9 mouse cellular contexts compared by ENCODE assay signal in the genomic region with DNA sequence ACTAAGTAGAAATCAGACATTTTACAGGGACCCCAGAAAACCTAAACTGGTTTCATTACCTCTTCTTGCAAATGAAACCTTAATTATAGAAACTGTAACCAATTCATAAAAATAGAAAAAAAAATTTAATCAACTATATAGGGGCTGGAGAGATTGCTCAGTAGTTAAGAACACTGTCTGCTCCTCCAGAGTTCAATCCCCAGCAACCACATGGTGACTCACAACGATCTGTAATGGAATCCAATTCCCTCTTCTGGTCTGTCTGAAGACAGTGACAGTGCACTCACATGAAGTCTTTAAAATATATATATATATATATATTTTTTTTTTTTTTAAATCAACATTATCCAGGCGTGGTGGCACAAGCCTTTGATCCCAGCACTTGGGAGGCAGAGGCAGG. TPM values are rescaled to one million over a fixed set of nuclear protein-coding genes. Genes with fewer than 3 reads are reported as not detected.
DNase-seq lines count a peak whose midpoint lies in the region; ATAC-seq and TF ChIP-seq lines count a peak whose summit lies in the region.
"Had no signal": no experiment of that assay in that cellular context is flagged by ENCODE, and none has a peak within 500 bp of the region (broad histone marks: within the 10 kb centered on the region; RNA-seq: fewer than 3 reads in every experiment).

No protein-coding gene starts in this region.

- peak overlapping the region; percentile 82 for H3K4me2 ChIP-seq in kidney, embryonic 16.5 days (replicated peaks; ENCODE audit: low read depth, low read length)
- peak overlapping the region; percentile 63 for H3K4me2 ChIP-seq in hindbrain, embryonic 16.5 days (ENCODE audit: low read length)
- H3K4me2 ChIP-seq in midbrain, postnatal 0 days (ENCODE audit: low read depth, low read length, poor library complexity, severe bottlenecking) = peak overlapping the region; percentile 59

- no peak for TF ChIP-seq CTCF in cortical plate, adult 2 months (IDR thresholded peaks at IDR 0.05; ENCODE audit: extremely low read depth, insufficient read depth, low read length)
- no peak for TF ChIP-seq CTCF in midbrain, postnatal 0 days (IDR thresholded peaks at IDR 0.05)

- peaks cover 21% of the 10 kb centered on the region for H3K36me3 ChIP-seq in kidney, embryonic 16.5 days (ENCODE audit: insufficient read depth, low read length)
- peaks cover 9% of the 10 kb centered on the region for H3K36me3 ChIP-seq in hindbrain, embryonic 16.5 days (ENCODE audit: control insufficient read depth, insufficient read depth, low read length)
- H3K36me3 ChIP-seq in midbrain, postnatal 0 days (ENCODE audit: insufficient read depth, low read length) = peaks cover 14% of the 10 kb centered on the region

- peak overlapping the region; percentile 88 for H3K9ac ChIP-seq in kidney, embryonic 16.5 days (replicated peaks; ENCODE audit: low read length)
- peak overlapping the region; percentile 58 for H3K9ac ChIP-seq in hindbrain, embryonic 16.5 days (ENCODE audit: low read depth, low read length)
- 0 out of 2 replicates have a peak overlapping the region, but pooled peaks have one; percentile 57 for H3K9ac ChIP-seq in midbrain, postnatal 0 days (replicated peaks; ENCODE audit: low read length, poor library complexity, severe bottlenecking)

- H3K27ac ChIP-seq in kidney, embryonic 16.5 days (ENCODE audit: low read length) = peak overlapping the region; percentile 99
- H3K27ac ChIP-seq in cortical plate, adult 2 months (ENCODE audit: insufficient read depth, low read length) = no peak overlapping the region
- peak overlapping the region; percentile 83; the same call in 1 of the 2 replicates for H3K27ac ChIP-seq in hindbrain, embryonic 16.5 days (ENCODE audit: low read depth, low read length)
- H3K27ac ChIP-seq in midbrain, postnatal 0 days (ENCODE audit: low read depth, low read length) = peak overlapping the region; percentile 85

- H3K4me1 ChIP-seq in kidney, embryonic 16.5 days (ENCODE audit: insufficient read depth, low read length) = peaks cover 11% of the 10 kb centered on the region; the same call in 1 of the 2 replicates
- no peaks in the 10 kb centered on the region for H3K4me1 ChIP-seq in cortical plate, adult 2 months (ENCODE audit: control insufficient read depth, insufficient read depth, low read length)
- H3K4me1 ChIP-seq in hindbrain, embryonic 16.5 days (ENCODE audit: control insufficient read depth, insufficient read depth, low read depth, low read length) = peaks cover 9% of the 10 kb centered on the region
- H3K4me1 ChIP-seq in midbrain, postnatal 0 days (ENCODE audit: insufficient read depth, low read length) = 0 out of 2 replicates have a peak, but pooled peaks cover 6% of the 10 kb centered on the region

- ATAC-seq in kidney, embryonic 16.5 days (ENCODE audit: low FRiP score, low TSS enrichment) = no peak
- ATAC-seq in hindbrain, embryonic 16.5 days = no peak
- no peak for ATAC-seq in midbrain, postnatal 0 days (ENCODE audit: low FRiP score)
- ATAC-seq in erythroid progenitor cell, adult 5-6 weeks (replicated peaks; ENCODE audit: low FRiP score, poor library complexity, severe bottlenecking) = no peak

- TF ChIP-seq POLR2A in cortical plate, adult 2 months (IDR thresholded peaks at IDR 0.05; ENCODE audit: extremely low read depth, insufficient read depth, low read length) = no peak

- WGBS in kidney, embryonic 16.5 days = 72% methylated on average over 2 of the region's 2 CpGs
- 78% methylated on average over 2 of the region's 2 CpGs for WGBS in hindbrain, embryonic 16.5 days
- WGBS in midbrain, postnatal 0 days = 79% methylated on average over 2 of the region's 2 CpGs

- no peaks in the 10 kb centered on the region for H3K9me3 ChIP-seq in kidney, embryonic 16.5 days (ENCODE audit: low read length)
- no peaks in the 10 kb centered on the region for H3K9me3 ChIP-seq in hindbrain, embryonic 16.5 days (ENCODE audit: control insufficient read depth, low read length)
- H3K9me3 ChIP-seq in midbrain, postnatal 0 days (ENCODE audit: low read length) = no peaks in the 10 kb centered on the region

- H3K27me3 ChIP-seq in kidney, embryonic 16.5 days (ENCODE audit: insufficient read depth, low read length) = no peaks in the 10 kb centered on the region
- no peaks in the 10 kb centered on the region for H3K27me3 ChIP-seq in hindbrain, embryonic 16.5 days (replicated peaks; ENCODE audit: control insufficient read depth, insufficient read depth, low read length)
- H3K27me3 ChIP-seq in midbrain, postnatal 0 days (ENCODE audit: insufficient read depth, low read length) = no peaks in the 10 kb centered on the region

- DNase-seq in kidney, postnatal 36 days = no peak
- no peak for DNase-seq in midbrain, postnatal 0 days (ENCODE audit: low spot score)
- no peak for DNase-seq in urinary bladder, postnatal 25 days (ENCODE audit: low spot score)
- no peak for DNase-seq in T-cell, adult 2 months (ENCODE audit: low spot score)

- H3K4me3 ChIP-seq in kidney, embryonic 16.5 days (ENCODE audit: low read length) = peak overlapping the region; percentile 76
- peak overlapping the region; percentile 50 for H3K4me3 ChIP-seq in cortical plate, adult 2 months (ENCODE audit: insufficient read depth, low read length)
- H3K4me3 ChIP-seq in hindbrain, embryonic 16.5 days (ENCODE audit: low read length) = peak overlapping the region; percentile 51
- peak overlapping the region; percentile 52 for H3K4me3 ChIP-seq in midbrain, postnatal 0 days (ENCODE audit: low read depth, low read length)

RNA-seq across cellular contexts. Expression of a gene that starts 0.4 kb away (rescaled TPM):
- 30.9 and 31.2 TPM in 2 replicates for polyA plus RNA-seq in kidney, embryonic 16.5 days (2015; fragmentation: Nextera tagmentation; extraction: Ambion mirVana)
- polyA plus RNA-seq in cortical plate, adult 2 months (2012; rRNA removed) = 68.9 and 79.1 TPM in 2 replicates
- 26.1 TPM in 2 replicates for polyA plus RNA-seq in hindbrain, embryonic 16.5 days (2015; fragmentation: Nextera tagmentation; extraction: Ambion mirVana)
- total RNA-seq in midbrain, postnatal 0 days (2014; rRNA removed) = 31.5 and 35.0 TPM in 2 replicates
- polyA plus RNA-seq in midbrain, postnatal 0 days (2015; fragmentation: Nextera tagmentation; extraction: Ambion mirVana) = 12.7 and 13.6 TPM in 2 replicates
- 15.1 and 25.6 TPM in 2 replicates for total RNA-seq in erythroid progenitor cell, adult 5-6 weeks (2015; ENCODE audit: low replicate concordance)
- total RNA-seq in erythroid progenitor cell, adult 5-6 weeks (2017; ENCODE audit: low replicate concordance) = 27.7 and 39.5 TPM in 2 replicates

RNA-seq across cellular contexts. Expression of a gene that starts 13.6 kb away (rescaled TPM):
- polyA plus RNA-seq in kidney, embryonic 16.5 days (2015; fragmentation: Nextera tagmentation; extraction: Ambion mirVana) = 16.4 and 19.7 TPM in 2 replicates
- 49.8 and 53.2 TPM in 2 replicates for polyA plus RNA-seq in cortical plate, adult 2 months (2012; rRNA removed)
- polyA plus RNA-seq in hindbrain, embryonic 16.5 days (2015; fragmentation: Nextera tagmentation; extraction: Ambion mirVana) = 55.5 and 62.4 TPM in 2 replicates
- total RNA-seq in midbrain, postnatal 0 days (2014; rRNA removed) = 58.2 and 60.5 TPM in 2 replicates
- polyA plus RNA-seq in midbrain, postnatal 0 days (2015; fragmentation: Nextera tagmentation; extraction: Ambion mirVana) = 84.2 and 84.5 TPM in 2 replicates
- 6.8 and 9.6 TPM in 2 replicates for total RNA-seq in erythroid progenitor cell, adult 5-6 weeks (2015; ENCODE audit: low replicate concordance)
- 16.3 and 19.3 TPM in 2 replicates for total RNA-seq in erythroid progenitor cell, adult 5-6 weeks (2017; ENCODE audit: low replicate concordance)

RNA-seq across cellular contexts. Expression of a gene that starts 21.2 kb away (rescaled TPM):
- polyA plus RNA-seq in kidney, embryonic 16.5 days (2015; fragmentation: Nextera tagmentation; extraction: Ambion mirVana) = 12.6 and 14.2 TPM in 2 replicates
- 8.1 and 11.2 TPM in 2 replicates for polyA plus RNA-seq in cortical plate, adult 2 months (2012; rRNA removed)
- 31.3 and 32.7 TPM in 2 replicates for polyA plus RNA-seq in hindbrain, embryonic 16.5 days (2015; fragmentation: Nextera tagmentation; extraction: Ambion mirVana)
- total RNA-seq in midbrain, postnatal 0 days (2014; rRNA removed) = 45.1 and 50.6 TPM in 2 replicates
- polyA plus RNA-seq in midbrain, postnatal 0 days (2015; fragmentation: Nextera tagmentation; extraction: Ambion mirVana) = 38.9 and 39.0 TPM in 2 replicates
- total RNA-seq in erythroid progenitor cell, adult 5-6 weeks (2015; ENCODE audit: low replicate concordance) = 0.42 and 3.2 TPM in 2 replicates
- 0.76 and 2.6 TPM in 2 replicates for total RNA-seq in erythroid progenitor cell, adult 5-6 weeks (2017; ENCODE audit: low replicate concordance)

RNA-seq across cellular contexts. Expression of a gene that starts 27.7 kb away (rescaled TPM):
- 2.7 and 2.8 TPM in 2 replicates for polyA plus RNA-seq in kidney, embryonic 16.5 days (2015; fragmentation: Nextera tagmentation; extraction: Ambion mirVana)
- polyA plus RNA-seq in cortical plate, adult 2 months (2012; rRNA removed) = 1.5 and 2.0 TPM in 2 replicates
- polyA plus RNA-seq in hindbrain, embryonic 16.5 days (2015; fragmentation: Nextera tagmentation; extraction: Ambion mirVana) = 2.1 and 2.4 TPM in 2 replicates
- 0.85 and 1.4 TPM in 2 replicates for total RNA-seq in midbrain, postnatal 0 days (2014; rRNA removed)
- polyA plus RNA-seq in midbrain, postnatal 0 days (2015; fragmentation: Nextera tagmentation; extraction: Ambion mirVana) = 1.4 TPM in 2 replicates
- 5.4 and 8.0 TPM in 2 replicates for total RNA-seq in erythroid progenitor cell, adult 5-6 weeks (2015; ENCODE audit: low replicate concordance)
- total RNA-seq in erythroid progenitor cell, adult 5-6 weeks (2017; ENCODE audit: low replicate concordance) = 2.3 and 5.0 TPM in 2 replicates
- polyA plus RNA-seq: activated CD4-positive, CD25-positive, alpha-beta regulatory T cell, adult 4 months had no signal

RNA-seq across cellular contexts. Expression of a gene that starts 43.1 kb away (rescaled TPM):
- polyA plus RNA-seq in kidney, embryonic 16.5 days (2015; fragmentation: Nextera tagmentation; extraction: Ambion mirVana) = 0.09 and 0.11 TPM in 2 replicates
- 0.48 and 0.57 TPM in 2 replicates for polyA plus RNA-seq in cortical plate, adult 2 months (2012; rRNA removed)
- polyA plus RNA-seq in hindbrain, embryonic 16.5 days (2015; fragmentation: Nextera tagmentation; extraction: Ambion mirVana) = 0.07 and 0.13 TPM in 2 replicates
- 0.05 and 0.09 TPM in 2 replicates for total RNA-seq in midbrain, postnatal 0 days (2014; rRNA removed)
- polyA plus RNA-seq in midbrain, postnatal 0 days (2015; fragmentation: Nextera tagmentation; extraction: Ambion mirVana) = 0.14 and 0.20 TPM in 2 replicates
- 2.2 and 8.4 TPM in 2 replicates for total RNA-seq in erythroid progenitor cell, adult 5-6 weeks (2015; ENCODE audit: low replicate concordance)
- total RNA-seq in erythroid progenitor cell, adult 5-6 weeks (2017; ENCODE audit: low replicate concordance) = 1.8 and 3.3 TPM in 2 replicates
- polyA plus RNA-seq: activated CD4-positive, CD25-positive, alpha-beta regulatory T cell, adult 4 months had no signal
